Mouse (Mus musculus) left cerebral cortex, adult 18-20 months (tissue): ENCODE measurements around the gene Nhej1. TPM values are rescaled to one million over a fixed set of nuclear protein-coding genes. Genes with fewer than 3 reads are reported as not detected.

ENCODE experiments used
- DNase-seq, 2 experiments: peaks; one replicate each; pipeline ENCODE4 v3.0.0; 2021 to 2022; ENCODE audit warnings: low spot score in 2 of 2, mixed read lengths in 1 of 2
- total RNA-seq, 2 experiments: library from RNA; stranded (reverse); gene quantifications; 2 replicates each; pipeline ENCODE4 v1.2.3; 2021

Nhej1 gene
- total RNA-seq, 2 experiments from 2014 or later: 1.8 to 2.4 TPM

DNA sequence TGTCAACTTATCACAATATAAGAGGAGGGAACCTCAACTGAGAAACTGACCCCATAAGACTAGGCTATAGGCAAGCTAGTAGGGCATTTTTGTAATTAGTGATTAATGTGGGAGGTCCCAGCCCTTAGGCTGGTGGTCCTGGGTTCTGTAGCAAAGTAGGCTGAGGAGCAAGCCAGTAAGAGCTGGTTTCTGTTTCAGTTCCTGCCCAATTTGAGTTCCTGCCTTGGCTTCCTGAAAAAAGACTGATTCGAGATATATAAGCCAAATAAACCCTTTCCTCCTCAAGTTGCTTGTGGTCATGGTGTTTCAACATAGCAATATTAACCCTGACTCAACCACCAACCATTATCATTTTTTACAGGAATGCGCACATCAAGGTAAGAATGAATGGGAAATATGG lies 127.8 kb downstream of the Nhej1 start:
- DNase-seq: no peak

DNA sequence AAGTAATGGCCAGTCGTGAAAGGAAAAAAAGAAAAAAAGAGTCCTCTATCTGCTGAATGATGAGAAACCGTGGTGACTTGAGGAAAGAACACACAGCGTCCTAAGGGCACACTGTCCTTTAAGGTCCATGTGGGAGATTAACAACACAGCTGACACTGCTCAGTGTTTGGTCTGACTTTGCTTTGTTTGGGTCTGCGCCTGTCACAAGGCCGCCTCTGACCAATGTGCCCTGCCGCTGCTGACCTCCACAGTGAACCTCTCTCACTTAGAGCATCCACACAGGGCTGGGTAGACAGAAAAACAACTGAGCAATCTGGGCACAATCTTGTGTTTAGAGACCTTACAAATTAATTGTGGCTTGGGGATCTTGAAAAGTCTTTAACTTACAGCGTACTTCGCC lies 148.0 kb downstream of the Nhej1 start:
- no peak for DNase-seq

DNA sequence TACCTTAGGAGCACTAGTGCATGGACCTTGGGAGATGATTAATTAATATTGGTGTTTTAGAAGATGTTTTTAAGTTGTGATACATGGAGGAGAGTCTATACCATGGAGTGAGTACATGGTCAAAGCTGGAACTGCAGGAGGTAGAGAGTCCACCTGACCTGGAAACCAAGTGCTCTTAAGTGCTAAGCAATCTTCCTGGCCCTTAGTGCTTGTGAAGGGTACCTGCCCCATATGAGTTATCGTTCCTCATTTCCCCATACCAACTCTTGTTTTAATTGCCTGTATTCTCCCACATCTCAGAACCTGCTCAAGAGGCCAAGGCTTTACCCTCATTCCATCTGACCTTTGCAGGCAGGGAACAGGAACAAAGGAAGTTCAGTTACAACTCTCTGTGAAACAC lies 149.1 kb downstream of the Nhej1 start:
- DNase-seq: no peak

DNA sequence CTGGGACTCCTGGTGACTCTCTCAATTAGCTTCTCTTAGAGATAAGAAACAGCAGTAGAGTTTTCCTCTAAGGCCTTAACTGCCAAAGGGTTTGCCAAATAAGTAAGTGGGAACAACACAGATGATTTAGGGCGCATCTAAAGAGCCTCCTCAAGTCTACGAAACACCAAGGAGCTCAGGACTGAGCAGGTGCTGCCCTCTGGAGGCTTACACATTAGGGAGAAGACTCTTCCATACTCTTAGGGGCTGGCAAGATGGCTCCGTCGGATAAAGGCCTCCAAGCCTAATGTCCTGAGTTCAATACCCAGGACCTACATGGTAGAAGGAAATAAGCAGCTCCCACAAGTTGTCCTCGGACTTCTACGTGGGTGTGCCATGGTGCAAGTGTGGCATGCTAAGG lies 151.4 kb downstream of the Nhej1 start:
- DNase-seq: no peak

DNA sequence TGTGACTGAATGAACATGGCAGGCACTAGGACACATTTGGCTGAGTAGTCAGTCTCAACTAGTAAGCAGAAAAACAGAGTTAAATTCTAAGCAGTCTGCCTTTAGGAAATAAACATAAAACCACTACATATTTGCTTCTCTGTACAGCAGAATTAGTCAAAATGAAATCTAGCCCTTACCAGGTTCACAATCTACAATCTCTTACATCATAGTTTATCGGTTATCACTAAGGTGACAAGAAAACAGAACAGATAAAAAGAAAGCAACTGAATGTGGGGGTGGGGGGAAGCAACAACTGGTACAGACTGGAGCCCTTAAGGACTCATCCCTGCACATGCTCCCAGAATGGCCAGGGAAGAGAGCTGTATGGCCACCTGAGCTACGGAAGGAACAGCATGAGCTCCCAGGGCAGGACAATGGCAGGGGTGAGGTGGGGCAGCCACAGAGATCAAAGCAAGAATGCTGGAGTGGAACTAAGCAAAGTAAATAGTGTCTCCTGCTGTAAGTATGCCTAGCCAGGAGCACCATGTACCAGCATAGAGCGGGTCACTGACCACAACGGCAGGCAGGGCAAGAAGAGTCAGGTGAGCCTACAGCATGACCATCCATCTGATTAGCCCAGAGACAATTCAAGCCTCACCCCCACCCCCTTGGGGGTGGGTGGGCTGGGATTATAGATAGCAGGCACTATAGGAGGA lies 153.5 kb downstream of the Nhej1 start:
- DNase-seq: no peak

DNA sequence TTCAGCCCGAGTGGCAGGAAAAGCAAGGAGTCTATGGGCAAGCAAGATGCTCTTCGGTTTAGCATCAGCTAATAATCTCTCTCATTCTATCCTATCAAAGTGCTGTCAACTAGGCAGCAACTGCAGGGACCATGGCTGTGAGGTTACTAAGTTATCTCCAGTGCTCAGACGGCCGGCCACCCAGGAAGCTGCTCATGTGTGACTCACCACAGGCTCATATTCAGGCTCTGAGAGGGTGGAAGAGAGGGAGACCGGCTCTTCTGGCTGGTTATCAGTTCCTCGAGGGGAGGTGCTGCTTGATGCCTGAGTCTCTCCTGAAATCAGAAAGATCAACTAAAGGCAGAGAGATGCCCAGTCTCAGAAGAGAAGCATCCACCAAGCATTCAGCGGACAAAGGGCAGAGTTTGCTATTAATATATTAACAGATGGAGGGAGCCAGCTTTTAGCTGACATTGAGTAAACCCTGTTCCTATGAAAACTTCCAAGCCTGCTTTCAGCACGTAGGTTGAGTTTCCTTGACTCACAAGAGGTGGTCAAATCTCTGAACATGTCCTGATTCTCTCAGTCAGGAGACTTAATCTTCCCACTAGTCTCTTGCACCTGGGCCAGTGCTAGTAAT lies 156.9 kb downstream of the Nhej1 start:
- no peak for DNase-seq

DNA sequence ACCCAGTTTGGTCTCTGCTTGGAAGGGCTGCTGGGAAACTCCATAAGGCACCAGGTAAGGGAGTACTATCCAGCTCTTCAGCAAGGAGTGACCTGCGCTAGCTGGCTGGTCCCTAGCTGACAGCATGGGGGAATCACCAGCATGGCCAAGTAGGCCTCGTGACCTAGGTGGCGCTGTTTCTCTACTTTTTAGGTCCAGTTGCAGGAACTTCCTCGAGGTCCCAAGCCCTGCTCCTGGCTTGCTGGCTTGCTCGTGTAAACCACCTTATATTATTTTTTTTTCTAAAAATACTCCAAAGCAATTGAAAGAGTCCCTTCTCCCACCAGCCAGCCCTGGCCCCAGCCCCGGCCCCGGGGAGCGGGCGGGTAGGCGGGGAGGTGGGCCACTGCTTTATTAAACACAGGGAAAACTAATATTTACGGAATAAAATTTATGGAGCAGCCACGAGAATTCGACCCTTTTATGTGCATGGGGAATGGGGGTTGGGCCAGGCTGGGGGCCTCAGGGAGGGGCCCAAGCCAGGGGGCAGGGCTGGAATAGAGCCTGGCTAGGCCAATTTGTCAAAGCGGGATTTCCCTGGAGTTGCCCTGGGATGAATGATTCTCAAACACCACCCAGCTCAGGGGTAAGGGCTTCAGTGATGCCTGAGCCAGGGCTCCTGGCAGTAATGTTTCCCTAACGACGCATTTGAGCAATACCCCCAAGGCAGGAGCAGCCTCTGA lies 160.3 kb downstream of the Nhej1 start:
- peak; percentile 64 to 77 for DNase-seq

DNA sequence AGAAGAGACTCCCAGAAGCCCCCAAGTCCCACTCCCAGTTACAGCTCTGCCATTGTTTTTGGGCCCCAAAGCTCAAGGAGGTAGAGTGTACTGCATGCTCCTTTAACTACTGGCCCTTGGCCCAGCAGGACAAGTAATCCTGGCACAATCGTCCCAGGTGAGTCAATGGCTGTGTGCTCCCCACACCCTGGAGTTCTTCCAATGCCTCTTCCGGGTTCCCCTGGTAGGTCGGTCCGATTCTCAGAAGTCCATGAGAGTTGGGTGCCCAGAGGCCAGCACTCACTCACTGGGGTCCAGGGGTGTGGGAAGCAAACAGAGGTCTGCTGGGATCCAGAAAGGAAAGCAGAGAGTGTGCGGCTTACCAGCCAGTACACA lies 162.2 kb downstream of the Nhej1 start:
- DNase-seq: no peak

DNA sequence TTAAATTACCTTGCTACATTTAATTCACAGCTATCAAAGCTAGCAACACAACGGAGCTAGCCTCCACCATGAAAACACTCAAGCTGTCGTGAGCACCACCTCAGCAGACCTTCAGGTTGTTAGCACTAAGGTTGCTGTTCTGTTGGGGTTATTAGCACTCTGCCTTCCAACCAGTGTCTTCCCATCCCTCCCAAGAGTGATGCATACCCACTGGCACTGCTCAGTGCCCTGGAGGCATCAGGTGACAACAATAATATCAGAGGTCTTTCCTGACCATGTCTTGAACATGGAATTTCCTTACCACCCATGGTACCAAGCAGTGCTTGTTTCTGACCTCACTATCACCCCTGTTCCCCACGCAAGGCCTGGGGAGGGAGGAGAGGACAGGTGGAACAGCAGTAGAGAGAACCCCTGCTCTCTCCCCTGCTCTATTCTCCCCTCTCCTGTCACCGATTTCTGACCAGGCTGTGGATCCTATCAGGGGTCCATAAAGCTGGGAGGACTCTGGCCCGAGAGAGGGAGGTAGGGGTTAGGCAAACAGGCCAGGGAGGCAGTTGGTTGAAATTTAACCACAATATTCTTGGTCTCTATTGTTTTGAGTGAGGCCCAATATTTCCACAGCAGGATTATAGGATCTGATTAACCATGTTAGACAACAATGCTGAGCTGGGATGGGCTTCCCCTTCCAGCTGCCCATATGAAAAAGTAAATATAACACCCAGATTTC lies 162.7 kb downstream of the Nhej1 start:
- no peak for DNase-seq

DNA sequence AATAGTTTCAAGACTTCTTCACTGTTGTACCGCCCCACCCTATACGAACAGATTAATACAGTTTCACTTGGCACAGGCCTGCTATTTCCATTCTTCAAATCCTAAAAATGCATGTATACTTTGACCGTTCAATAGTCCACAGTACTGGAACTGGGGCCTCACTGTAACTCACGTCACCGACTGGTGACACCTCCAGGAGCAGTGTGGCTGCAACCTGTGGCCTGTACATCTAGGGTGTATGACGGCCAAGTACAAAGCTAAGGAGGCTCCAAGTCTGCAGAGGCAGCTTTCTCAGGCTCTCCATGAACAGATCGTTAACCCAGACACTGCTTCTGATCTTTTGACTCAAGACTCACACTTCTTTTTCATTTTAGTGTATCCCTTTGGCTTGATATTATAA lies 163.3 kb downstream of the Nhej1 start:
- no peak for DNase-seq

DNA sequence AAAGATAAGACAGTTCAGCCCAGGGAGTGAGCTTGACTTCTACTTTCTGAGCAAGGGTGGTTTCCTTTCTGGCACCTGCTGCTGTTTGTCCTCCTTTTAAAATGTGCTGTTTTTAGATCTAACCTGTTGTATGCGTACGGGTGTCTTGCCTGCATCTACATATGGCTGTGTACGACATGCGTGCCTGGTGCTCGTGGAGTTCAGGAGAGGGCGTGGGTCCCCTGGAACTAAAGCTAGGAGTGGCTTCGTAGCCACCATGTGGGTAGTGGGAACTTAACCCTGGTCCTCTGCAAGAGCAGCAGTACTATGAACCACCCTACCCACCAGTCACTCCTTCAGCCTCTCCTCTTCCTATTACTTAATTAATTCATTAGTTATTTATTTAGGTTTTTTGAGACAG lies 164.9 kb downstream of the Nhej1 start:
- DNase-seq: no peak

DNA sequence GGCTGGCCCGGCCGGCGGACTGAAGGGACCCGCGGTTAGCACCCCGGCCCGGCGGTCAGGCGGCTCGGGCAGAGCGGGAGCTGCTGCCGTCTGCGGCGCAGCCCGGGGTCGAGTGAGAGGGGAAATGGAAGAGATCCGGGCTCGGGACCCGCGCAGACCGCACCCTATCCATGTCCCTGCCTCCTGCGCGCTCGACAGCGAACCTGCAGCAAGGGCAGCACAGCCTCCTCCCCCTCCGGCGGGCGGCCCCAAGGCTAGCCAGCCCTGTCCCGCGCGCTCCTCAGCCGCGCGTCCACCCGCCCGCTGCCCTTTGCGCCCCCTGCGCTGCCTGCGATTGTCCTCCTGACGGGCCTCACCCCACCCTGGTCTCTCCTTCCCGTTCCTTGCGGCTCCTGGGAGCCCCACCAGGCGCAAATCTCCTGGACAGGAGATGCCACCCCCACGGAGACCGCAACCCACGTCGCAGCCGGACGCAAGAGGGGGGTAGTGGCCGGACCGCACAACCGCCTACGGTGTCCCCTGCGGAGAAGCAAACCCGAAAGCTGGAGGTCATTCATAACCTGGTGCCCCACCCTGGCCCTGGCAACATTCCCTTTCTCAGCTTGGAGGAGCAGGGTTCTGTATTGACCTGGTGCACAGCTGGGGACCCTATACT lies 173.3 kb downstream of the Nhej1 start, which contains the start of gene Ihh:
Gene Ihh, minus strand, starts transcription at position 117 of the 655 bp plus-strand sequence.
- DNase-seq: no peak

DNA sequence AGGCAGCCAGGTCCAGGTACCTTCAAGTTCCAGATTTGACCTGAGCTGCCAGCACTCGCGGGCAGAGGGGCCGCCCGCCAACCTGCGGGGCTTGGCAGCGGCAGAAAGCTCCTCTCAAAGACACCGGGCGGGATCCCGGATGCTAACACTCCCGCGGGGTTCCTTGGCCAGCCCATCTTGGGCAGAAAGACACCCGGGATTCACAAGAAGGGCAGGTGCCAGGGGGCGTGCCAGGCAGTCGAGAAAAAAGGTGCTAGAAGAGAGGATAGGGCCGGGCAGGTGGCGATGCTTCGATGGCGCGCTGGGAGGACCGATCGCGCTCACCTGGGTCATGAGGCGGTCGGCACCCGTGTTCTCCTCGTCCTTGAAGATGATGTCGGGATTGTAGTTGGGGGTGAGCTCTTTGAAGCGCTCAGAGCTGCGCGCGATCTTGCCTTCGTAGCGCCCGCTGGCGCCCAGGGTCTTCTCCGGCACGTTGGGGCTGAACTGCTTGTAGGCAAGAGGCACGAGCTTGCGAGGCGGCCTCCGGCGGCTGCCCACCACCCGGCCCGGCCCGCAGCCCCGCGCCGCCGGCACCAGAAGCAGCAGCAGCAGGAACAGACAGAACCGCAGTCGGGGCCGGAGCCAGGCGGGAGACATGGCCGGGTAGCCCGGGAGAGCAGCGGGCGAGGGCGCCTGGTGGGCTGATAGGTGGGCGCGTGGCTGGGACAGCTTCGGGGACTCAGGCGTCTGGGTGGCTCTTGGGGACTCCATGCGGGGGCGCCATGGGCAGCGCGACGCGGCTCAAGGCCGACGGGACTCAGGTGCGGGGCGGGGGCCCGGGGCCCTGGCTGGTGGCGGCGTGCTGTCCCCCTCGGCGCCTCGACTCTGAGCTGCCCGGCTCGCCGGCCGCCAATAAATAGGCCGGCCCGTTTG lies 174.2 kb downstream of the Nhej1 start:
- no peak for DNase-seq

DNA sequence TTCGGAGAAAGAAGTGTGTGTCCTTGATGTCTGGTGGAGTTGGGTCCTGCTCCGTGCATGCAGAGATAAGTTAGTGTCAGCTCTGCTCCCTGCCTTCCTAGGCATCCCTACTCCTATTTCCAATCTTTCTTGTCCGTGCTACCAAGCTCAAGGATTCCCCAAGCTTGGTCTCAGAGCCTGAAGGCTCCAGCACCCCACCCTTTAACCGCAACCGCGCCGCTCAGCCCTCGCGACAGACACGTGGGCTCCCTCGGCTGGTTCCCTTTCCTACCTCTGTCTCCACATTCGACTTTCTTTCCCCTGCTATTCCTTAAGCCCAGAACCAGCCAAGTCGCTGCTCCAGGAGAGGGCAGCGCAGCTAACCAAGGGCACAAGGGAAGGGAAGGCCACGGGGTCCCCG lies 174.9 kb downstream of the Nhej1 start:
- DNase-seq: no peak

DNA sequence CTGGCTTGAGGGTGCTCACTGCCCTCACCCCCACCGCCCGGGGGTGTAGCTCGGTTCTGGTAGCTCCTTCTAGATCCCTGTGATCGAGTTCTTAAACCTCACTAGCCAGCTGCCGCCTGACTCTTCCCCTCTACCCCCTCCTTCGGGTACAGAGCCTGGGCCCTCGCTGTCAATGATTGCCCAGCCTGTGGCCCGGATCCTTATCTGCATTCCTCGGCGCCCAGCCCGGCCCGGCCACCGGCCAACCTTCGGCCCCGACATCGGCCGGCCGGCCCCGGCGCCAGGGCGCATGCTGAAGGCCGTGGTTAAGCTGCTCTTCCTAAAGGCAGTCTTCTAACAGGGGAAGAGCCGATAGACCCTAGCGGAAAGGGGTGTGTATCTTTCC lies 175.3 kb downstream of the Nhej1 start:
- no peak for DNase-seq

DNA sequence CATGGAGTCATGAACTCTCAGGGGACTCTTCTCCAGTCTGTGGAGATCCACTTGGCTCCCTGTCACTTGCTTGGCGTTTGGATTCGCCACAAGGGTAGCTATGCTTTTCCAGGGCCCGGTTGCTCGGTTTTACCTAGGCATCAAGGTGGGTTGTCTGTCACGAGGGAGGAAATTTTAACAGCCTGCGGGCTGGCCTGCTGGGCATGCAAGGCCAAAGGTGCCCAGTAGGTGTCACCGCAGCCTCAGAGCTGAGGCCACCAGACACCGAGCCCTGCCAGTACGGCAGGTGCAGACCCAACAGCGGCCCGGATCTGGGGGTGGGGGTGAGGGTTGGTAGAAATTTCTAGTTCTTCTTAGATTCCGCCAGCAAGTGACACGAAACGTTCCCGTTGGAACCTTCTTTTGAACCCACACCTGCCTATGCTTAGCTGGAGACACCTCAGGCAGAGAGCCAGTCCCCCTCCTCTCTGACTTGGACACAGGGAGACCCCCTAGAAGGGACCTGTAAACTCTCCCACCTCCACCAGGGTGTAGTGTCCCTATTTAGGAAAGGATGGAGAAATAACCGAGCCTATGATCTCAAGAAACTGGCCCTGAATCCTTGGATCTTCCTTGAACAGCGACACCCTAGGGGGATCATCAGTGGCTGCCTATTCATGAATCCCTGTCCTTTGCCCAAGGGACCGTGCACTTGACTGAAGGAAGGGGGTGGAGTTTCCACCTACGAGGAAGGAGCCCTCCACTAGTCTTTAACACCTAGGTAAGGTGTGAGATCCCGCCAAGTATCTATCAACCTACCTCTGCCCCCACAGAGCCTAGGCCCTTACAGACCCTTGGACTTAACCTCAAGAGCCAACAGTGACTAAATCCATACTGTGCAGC lies 176.0 kb downstream of the Nhej1 start:
- DNase-seq: peak; percentile 54 to 62

DNA sequence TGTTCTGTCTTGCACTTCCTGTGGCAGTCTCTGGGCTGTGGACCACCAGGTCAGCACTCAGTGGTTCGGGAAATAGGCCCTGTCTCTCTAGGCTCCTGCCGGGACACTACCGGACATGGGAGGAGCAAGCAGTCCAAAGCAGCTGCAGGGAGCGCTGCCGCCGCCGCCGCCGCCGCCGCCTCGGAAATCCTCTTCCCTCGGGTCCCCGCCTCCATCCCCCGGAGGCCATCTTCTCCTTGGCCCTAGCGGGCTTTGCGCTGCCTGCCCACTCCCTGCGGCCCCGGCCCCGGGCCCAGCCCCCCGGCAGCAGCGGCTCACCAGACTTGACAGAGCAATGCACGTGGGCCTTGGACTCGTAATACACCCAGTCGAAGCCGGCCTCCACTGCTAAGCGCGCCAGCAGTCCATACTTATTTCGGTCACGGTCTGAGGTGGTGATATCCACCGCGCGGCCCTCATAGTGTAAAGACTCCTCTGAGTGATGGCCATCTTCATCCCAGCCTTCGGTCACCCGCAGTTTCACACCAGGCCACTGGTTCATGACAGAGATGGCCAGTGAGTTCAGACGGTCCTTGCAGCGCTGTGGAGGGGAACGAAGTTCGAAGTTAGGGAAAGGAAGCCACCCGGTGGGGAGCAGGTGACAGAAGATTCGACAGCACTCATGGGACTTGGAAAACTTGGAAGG lies 176.9 kb downstream of the Nhej1 start:
- DNase-seq: no peak

DNA sequence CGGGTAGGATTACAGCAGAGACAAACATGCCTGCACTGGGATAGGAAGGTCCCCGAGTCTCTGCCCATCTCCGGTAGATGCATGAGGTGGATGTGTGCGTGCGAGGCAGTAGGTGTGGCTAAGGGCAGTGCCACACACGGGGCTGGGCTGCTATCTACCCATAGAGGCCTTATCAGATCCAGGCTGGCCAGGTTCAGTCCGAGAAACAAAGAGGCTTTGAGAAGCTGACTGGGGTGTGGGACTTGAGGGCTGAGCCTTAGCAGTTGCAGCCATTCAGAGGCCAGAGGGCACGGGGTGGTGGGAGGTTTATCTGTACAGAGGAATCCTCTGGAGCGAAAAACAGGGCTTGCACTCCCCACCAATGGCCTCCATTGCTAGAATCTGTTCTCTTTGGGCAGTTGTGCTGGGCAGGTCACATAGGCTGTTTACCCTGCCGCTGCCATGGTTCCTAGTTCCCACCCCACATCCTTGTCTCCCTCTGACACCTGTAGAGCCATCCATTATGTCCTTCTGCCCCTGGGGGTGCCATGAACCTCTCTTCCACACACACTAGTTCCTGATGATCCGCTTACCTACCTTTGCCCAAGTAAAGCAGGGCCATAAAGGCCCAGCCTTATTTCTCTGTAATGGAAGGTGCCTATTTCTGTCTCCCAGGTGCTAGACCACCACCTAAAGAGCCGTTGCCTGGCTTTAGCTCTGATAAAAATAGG lies 183.2 kb downstream of the Nhej1 start:
- no peak for DNase-seq
